Mouse (Mus musculus): ENCODE results near the gene Gm904.
"Not testable (repeated sequence)": the region's sequence is repeated elsewhere in the genome, so short reads cannot be mapped to it uniquely, and the experiment has no call there.

Gm904 gene

GRCm38 (mm10) chr13:50642928-50643327, at the start of gene Gm904:
TSS of gene Gm904 (plus strand) at chr13:50643228.
- DNase-seq, result not testable (repeated sequence)

DNA sequence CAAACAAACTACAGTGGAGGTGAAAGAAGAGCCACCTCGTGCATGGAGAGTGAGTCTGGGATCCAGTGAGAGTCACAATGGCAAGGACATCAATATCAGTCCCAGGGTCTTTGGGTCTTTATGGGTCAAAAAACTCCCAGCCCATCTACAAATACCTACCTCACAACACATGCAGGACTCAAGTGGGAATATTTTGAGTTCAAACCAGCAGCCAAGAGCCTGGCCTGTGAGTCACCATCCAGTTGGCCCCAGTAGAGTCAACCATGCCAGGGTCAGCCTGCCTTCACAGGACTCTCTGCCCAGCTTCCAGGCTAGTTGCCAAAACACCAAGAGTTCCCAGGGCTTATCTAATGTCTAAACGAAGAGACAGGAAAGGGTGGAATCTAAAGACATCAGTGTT, 5.7 kb downstream of the Gm904 start:
- DNase-seq, result not testable (repeated sequence)

Measured in liver (tissue).